ENCODE assay signal across 9 mouse cellular contexts in genomic region chr11:98924633-98925175, GRCm38 (mm10). TPM values are rescaled to one million over a fixed set of nuclear protein-coding genes. Genes with fewer than 3 reads are reported as not detected.
A peak's percentile ranks its signal among the peaks of the same experiment; 100 is the strongest.
DNase-seq lines count a peak whose midpoint lies in the region; ATAC-seq and TF ChIP-seq lines count a peak whose summit lies in the region.
"Had no signal": no experiment of that assay in that cellular context is flagged by ENCODE, and none has a peak within 500 bp of the region (broad histone marks: within the 10 kb centered on the region; RNA-seq: fewer than 3 reads in every experiment).

No protein-coding gene starts in this region.

- intact Hi-C loops in heart, postnatal 14 days (cut with DNase I): loop anchor here (5.0 kb wide), 1 partner anchor 113 kb away; no protein-coding TSS in a partner anchor
- intact Hi-C loops in heart, postnatal 10 days (cut with DNase I): loop anchor here (5.0 kb wide), 1 partner anchor 223 kb away; no protein-coding TSS in a partner anchor

- H3K9me3 ChIP-seq in G1E (replicated peaks): no peaks in the 10 kb centered on the region
- no peaks in the 10 kb centered on the region for H3K9me3 ChIP-seq in hindbrain, embryonic 11.5 days (ENCODE audit: control insufficient read depth, low read length)
- H3K9me3 ChIP-seq in midbrain, embryonic 12.5 days: no peaks in the 10 kb centered on the region

- peak overlapping the region; percentile 66 for H3K27ac ChIP-seq in hindbrain, embryonic 11.5 days (ENCODE audit: low read depth, low read length)
- H3K27ac ChIP-seq in midbrain, embryonic 12.5 days (replicated peaks): peak overlapping the region; percentile 74
- H3K27ac ChIP-seq: liver, embryonic 14.5 days had no signal

- peaks cover 91% of the 10 kb centered on the region for H3K4me1 ChIP-seq in G1E (ENCODE audit: insufficient read depth, low read depth, low read length)
- peaks cover 32% of the 10 kb centered on the region for H3K4me1 ChIP-seq in hindbrain, embryonic 11.5 days (replicated peaks; ENCODE audit: control insufficient read depth, insufficient read depth, low read length)
- H3K4me1 ChIP-seq in midbrain, embryonic 12.5 days: peaks cover 55% of the 10 kb centered on the region

- H3K4me3 ChIP-seq in G1E (ENCODE audit: low read depth, low read length): peak overlapping the region; percentile 58; the same call in 1 of the 2 replicates
- no peak overlapping the region for H3K4me3 ChIP-seq in hindbrain, embryonic 11.5 days (ENCODE audit: low read depth, low read length)
- no peak overlapping the region for H3K4me3 ChIP-seq in midbrain, embryonic 12.5 days

- DNase-seq in heart, postnatal 14 days: peak; percentile 5 to 8
- no peak for DNase-seq in heart, postnatal 10 days
- DNase-seq in G1E (ENCODE audit: low spot score): no peak
- no peak for DNase-seq in hindbrain, embryonic 11.5 days (ENCODE audit: low spot score)
- no peak for DNase-seq in adrenal gland, postnatal 36 days
- DNase-seq in adrenal gland, adult 18-20 months (ENCODE audit: low spot score in 2 of 2): no peak
- no peak for DNase-seq in urinary bladder, adult 2 months (ENCODE audit: low spot score)

- no peak overlapping the region for H3K4me2 ChIP-seq in hindbrain, embryonic 11.5 days (replicated peaks; ENCODE audit: low read depth, low read length)
- H3K4me2 ChIP-seq in midbrain, embryonic 12.5 days (replicated peaks): no peak overlapping the region

- no peak for TF ChIP-seq CTCF in G1E (IDR thresholded peaks at IDR 0.05; ENCODE audit: low read depth, low read length)

- WGBS in hindbrain, embryonic 11.5 days: 34% methylated on average over 5 of the region's 5 CpGs
- WGBS in midbrain, embryonic 12.5 days: 39% methylated on average over 5 of the region's 5 CpGs

- H3K36me3 ChIP-seq in G1E (replicated peaks): peaks cover 63% of the 10 kb centered on the region
- 0 out of 2 replicates have a peak, but pooled peaks cover under 1% of the 10 kb centered on the region for H3K36me3 ChIP-seq in hindbrain, embryonic 11.5 days (ENCODE audit: control insufficient read depth, insufficient read depth, low read length)
- H3K36me3 ChIP-seq in midbrain, embryonic 12.5 days: peaks cover 7% of the 10 kb centered on the region

- H3K9ac ChIP-seq in hindbrain, embryonic 11.5 days (ENCODE audit: low read depth, low read length): no peak overlapping the region
- H3K9ac ChIP-seq in midbrain, embryonic 12.5 days (replicated peaks): peak overlapping the region; percentile 5; the same call in 1 of the 2 replicates
- H3K9ac ChIP-seq: liver, embryonic 14.5 days had no signal

- peaks cover 4% of the 10 kb centered on the region; the same call in 1 of the 2 replicates for H3K27me3 ChIP-seq in G1E (ENCODE audit: insufficient read depth, low read length)
- H3K27me3 ChIP-seq in hindbrain, embryonic 11.5 days (ENCODE audit: control insufficient read depth, insufficient read depth, low read length): no peaks in the 10 kb centered on the region
- H3K27me3 ChIP-seq in midbrain, embryonic 12.5 days: peaks cover 4% of the 10 kb centered on the region; the same call in 1 of the 2 replicates

- ATAC-seq in G1E (ENCODE audit: extremely low read depth, insufficient number of reproducible peaks, low FRiP score, poor library complexity, severe bottlenecking): no peak
- ATAC-seq in hindbrain, embryonic 11.5 days (ENCODE audit: low FRiP score): no peak
- ATAC-seq in midbrain, embryonic 12.5 days (ENCODE audit: low FRiP score, low read depth): no peak

RNA-seq across cellular contexts. Expression of gene Rara, which starts 2.9 kb away (rescaled TPM):
- total RNA-seq in heart, postnatal 14 days (2021): 10 to 100 TPM; 17.9 to 21.6 TPM
- 10 to 100 TPM; 31.9 to 33.0 TPM for total RNA-seq in heart, postnatal 10 days (2021)
- 109 and 110 TPM in 2 replicates for total RNA-seq in G1E (2014; fragmentation: Nextera tagmentation)
- 16.9 and 17.1 TPM in 2 replicates for total RNA-seq in G1E (2017)
- polyA plus RNA-seq in G1E (2012): 84.4 and 103 TPM in 2 replicates
- 48.3 and 51.2 TPM in 2 replicates for polyA plus RNA-seq in hindbrain, embryonic 11.5 days (2014; fragmentation: Nextera tagmentation; extraction: Ambion mirVana)
- 15.5 and 17.3 TPM in 2 replicates for polyA plus RNA-seq in midbrain, embryonic 12.5 days (2016; fragmentation: Nextera tagmentation; extraction: Ambion mirVana)
- total RNA-seq in adrenal gland, postnatal 36 days (2021): 10 to 100 TPM; 20.0 to 24.5 TPM
- total RNA-seq in adrenal gland, adult 18-20 months (2021): 10 to 100 TPM; 16.2 to 16.7 TPM
- 8.5 and 13.7 TPM in 2 replicates for polyA plus RNA-seq in urinary bladder, adult 2 months (2012; rRNA removed)

RNA-seq across cellular contexts. Expression of gene Cdc6, which starts 17.1 kb away (rescaled TPM):
- total RNA-seq in heart, postnatal 14 days (2021): 1 to 10 TPM in 1 of 2 experiments, under 1 TPM in 1; 0.72 to 2.2 TPM
- total RNA-seq in heart, postnatal 10 days (2021): 1 to 10 TPM; 3.3 to 3.6 TPM
- total RNA-seq in G1E (2014; fragmentation: Nextera tagmentation): 60.7 and 84.9 TPM in 2 replicates
- total RNA-seq in G1E (2017): 52.7 and 63.4 TPM in 2 replicates
- polyA plus RNA-seq in G1E (2012): 3.4 and 4.1 TPM in 2 replicates
- 33.1 and 39.0 TPM in 2 replicates for polyA plus RNA-seq in hindbrain, embryonic 11.5 days (2014; fragmentation: Nextera tagmentation; extraction: Ambion mirVana)
- 28.3 and 29.0 TPM in 2 replicates for polyA plus RNA-seq in midbrain, embryonic 12.5 days (2016; fragmentation: Nextera tagmentation; extraction: Ambion mirVana)
- total RNA-seq in adrenal gland, postnatal 36 days (2021): 1 to 10 TPM in 1 of 2 experiments, under 1 TPM in 1; 0.89 to 1.5 TPM
- under 1 TPM; 0.32 to 0.43 TPM for total RNA-seq in adrenal gland, adult 18-20 months (2021)
- polyA plus RNA-seq in urinary bladder, adult 2 months (2012; rRNA removed): 2.7 and 3.8 TPM in 2 replicates

RNA-seq across cellular contexts. Expression of gene Gjd3, which starts 58.1 kb away (rescaled TPM):
- 1 to 10 TPM; 1.5 to 2.0 TPM for total RNA-seq in heart, postnatal 14 days (2021)
- 1 to 10 TPM; 1.3 to 2.0 TPM for total RNA-seq in heart, postnatal 10 days (2021)
- not detected in 2 replicates for total RNA-seq in G1E (2014; fragmentation: Nextera tagmentation)
- total RNA-seq in G1E (2017): not detected in 2 replicates
- polyA plus RNA-seq in G1E (2012): not detected in 2 replicates
- polyA plus RNA-seq in hindbrain, embryonic 11.5 days (2014; fragmentation: Nextera tagmentation; extraction: Ambion mirVana): 0.28 and 0.74 TPM in 2 replicates
- 0.67 and 0.80 TPM in 2 replicates for polyA plus RNA-seq in midbrain, embryonic 12.5 days (2016; fragmentation: Nextera tagmentation; extraction: Ambion mirVana)
- not detected for total RNA-seq in adrenal gland, postnatal 36 days (2021)
- not detected for total RNA-seq in adrenal gland, adult 18-20 months (2021)
- polyA plus RNA-seq in urinary bladder, adult 2 months (2012; rRNA removed): 0.55 and 0.87 TPM in 2 replicates
- polyA plus RNA-seq: liver, embryonic 14.5 days had no signal

Comparison
In these comparisons a context has a peak if more than half of its experiments do, and no peak if none do; other contexts are left out.
1. DNase-seq: peak in heart, postnatal 14 days (2 of 2); none in heart, postnatal 10 days (0 of 2), G1E (single experiment), hindbrain, embryonic 11.5 days (single experiment), adrenal gland, postnatal 36 days (0 of 2), adrenal gland, adult 18-20 months (0 of 2) and urinary bladder, adult 2 months (single experiment).
2. RNA of gene Cdc6, which starts 17.1 kb away (total RNA-seq): 52.7 to 84.9 TPM in G1E; 3.3 to 3.6 TPM in heart, postnatal 10 days, 0.72 to 2.2 TPM in heart, postnatal 14 days, 0.89 to 1.5 TPM in adrenal gland, postnatal 36 days and 0.32 to 0.43 TPM in adrenal gland, adult 18-20 months; every median in the first group is over 10 times any median in the second.